Mouse (Mus musculus): ENCODE results near the gene Ybx3.

The Ybx3 gene

DNA sequence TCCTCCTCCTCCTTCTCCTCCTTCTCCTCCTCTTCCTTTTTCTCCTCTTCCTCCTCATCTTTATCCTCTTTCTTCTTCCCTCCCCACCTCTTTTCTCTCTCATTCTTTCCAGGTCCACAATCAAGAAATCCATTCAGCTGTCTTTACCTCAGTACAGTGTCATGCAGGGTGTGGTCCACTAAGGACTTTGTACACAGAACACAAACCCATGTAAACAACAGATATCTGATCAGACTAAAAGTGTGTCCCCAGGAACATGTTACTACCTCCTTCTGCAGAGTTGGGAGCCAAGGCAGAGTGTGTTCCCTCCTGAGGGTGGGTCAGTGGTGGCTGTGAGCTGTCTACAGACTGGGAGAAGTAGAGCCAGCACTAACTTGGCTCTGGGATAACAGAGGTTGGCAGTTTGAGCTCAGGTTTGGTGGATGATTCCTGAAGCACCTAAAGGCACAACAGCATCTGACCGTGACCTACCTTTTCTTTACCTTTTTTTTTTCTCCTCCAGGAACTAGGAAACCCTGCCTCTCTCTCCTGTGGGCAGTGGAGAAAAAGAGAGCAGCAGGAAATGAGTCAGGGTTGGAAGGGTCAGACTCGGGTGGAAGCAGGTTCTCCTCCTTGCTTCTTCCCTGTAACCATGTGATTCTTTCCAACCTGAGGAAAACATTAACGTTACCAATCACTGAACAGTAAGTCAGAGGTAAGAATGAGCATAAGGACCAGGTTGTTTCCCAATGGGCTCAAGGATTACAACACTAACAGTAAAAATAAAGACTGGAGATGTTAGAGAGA, 66.2 kb downstream of the Ybx3 start:
- DNase-seq, result no peak

DNA sequence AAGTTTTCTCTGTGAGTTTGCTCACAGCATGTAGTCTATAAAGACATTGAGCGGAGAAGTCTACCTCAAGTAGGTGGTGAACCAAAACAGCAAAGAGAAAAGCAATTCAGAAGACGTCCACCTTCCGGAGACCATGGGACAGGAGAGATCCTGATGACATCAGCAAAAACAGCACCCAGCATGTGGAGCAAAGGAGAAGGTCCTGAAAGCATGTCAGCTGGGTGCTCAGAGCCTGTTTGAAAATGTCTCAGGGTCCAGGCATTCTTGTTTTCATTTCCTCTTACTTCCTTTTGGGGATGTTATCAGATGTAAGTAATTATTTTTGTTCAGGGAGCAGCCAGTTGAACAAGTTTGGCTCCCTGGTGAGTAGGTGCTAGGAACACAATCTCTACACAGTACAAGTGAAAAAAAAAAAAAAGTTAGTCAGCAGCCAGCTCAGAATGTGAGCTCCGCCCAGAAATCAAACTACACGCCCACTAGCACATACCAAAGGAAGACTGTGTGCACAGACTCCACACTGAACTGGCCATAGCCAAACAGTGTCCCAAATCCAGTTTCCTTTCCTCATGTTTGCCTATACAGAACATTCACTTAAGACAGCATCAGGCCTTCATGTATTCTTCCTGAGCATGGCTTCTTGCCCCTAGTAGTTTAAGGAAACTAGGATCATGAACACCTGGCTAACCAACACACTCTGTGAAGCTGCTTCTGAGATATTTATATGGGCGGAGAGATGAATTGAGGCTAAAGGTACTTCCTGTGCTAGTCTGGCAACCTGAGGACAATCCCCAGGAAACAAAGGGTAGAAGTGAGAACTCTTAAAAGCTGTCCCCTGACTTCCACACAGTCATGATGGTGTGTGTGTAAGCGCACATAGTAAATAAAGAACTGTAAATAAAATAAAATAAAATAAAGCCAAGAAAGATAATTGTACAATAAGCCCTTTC, 71.8 kb downstream of the Ybx3 start:
- no peak for DNase-seq

Data from retina, postnatal 1 day (tissue).